Mouse (Mus musculus) midbrain, embryonic 15.5 days (tissue): Measurements from ENCODE around the gene Dglucy. TPM values are rescaled to one million over a fixed set of nuclear protein-coding genes. Genes with fewer than 3 reads are reported as not detected.
A peak's percentile ranks its signal among the peaks of the same experiment; 100 is the strongest.

Source experiments
- ATAC-seq: fragments of 200-750 bp; cut with Nextera tagmentation; replicated peaks from 2 replicates; pipeline ENCODE4 v1.8.0; 2017; ENCODE audit warnings: moderate TSS enrichment
- H3K27ac ChIP-seq: fragments of 300-500 bp; sonication (generic); 2 replicates; pipeline ENCODE4 v1.5.1; 2015; ENCODE audit warnings: mild to moderate bottlenecking, inconsistent platforms
- H3K27me3 ChIP-seq: fragments of 300-500 bp; sonication (generic); replicated peaks from 2 replicates; pipeline ENCODE4 v1.6.1; 2015; ENCODE audit warnings: inconsistent platforms
- H3K36me3 ChIP-seq: fragments of 300-500 bp; sonication (generic); replicated peaks from 2 replicates; pipeline ENCODE4 v1.6.1; 2015; ENCODE audit warnings: inconsistent platforms
- H3K4me1 ChIP-seq: fragments of 300-500 bp; sonication (generic); 2 replicates; pipeline ENCODE4 v1.6.1; 2015; ENCODE audit warnings: inconsistent platforms
- H3K4me2 ChIP-seq: fragments of 300-500 bp; sonication (generic); 2 replicates; pipeline ENCODE4 v1.6.1; 2015; ENCODE audit warnings: inconsistent platforms, mild to moderate bottlenecking, moderate library complexity
- H3K4me3 ChIP-seq: fragments of 300-500 bp; sonication (generic); 2 replicates; pipeline ENCODE4 v1.5.1; 2015; ENCODE audit warnings: mild to moderate bottlenecking, inconsistent platforms
- H3K9ac ChIP-seq: fragments of 300-500 bp; sonication (generic); 2 replicates; pipeline ENCODE4 v1.6.1; 2015; ENCODE audit warnings: mild to moderate bottlenecking, inconsistent platforms
- H3K9me3 ChIP-seq: fragments of 300-500 bp; sonication (generic); 2 replicates; pipeline ENCODE4 v1.6.1; 2016; ENCODE audit warnings: inconsistent platforms
- WGBS: fragments of 180-500 bp; shearing (Covaris S2); methylation state at CpG from one replicate; pipeline ENCODE4 v1.1.7; 2015; ENCODE audit warnings: mixed read lengths; 5-methylcytosine and 5-hydroxymethylcytosine counted together
- polyA plus RNA-seq: library from polyadenylated mRNA; unstranded; fragments of >200 nt; fragmentation: Nextera tagmentation; extraction: Ambion mirVana; gene quantifications from 2 replicates; pipeline ENCODE4 v1.2.1, GENCODE M21; 2015

Gene Dglucy
- polyA plus RNA-seq, 1 experiment from 2014 or later = 2.9 TPM

DNA sequence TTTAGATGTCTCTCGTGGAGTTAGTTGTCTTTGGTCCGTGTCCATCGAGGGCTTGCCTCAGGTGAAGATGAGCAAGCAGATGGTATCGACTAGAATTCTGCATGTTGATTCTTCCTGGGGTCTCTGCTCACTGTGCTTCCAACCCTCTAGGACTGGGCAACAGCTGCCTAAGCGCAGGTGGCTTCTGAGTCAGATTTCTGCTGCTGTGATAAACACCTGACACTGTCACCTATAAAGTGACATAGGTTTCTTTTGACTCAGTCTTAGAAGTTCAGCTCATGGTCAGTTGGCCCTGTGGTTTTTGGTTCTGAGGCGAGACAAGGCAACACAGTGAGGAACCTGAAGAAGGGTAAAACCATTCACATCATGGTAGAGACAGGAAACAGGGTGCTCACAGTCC lies 9.0 kb upstream of the Dglucy start:
- Histone ChIP-seq H3K4me1 (peaks cover 3% of the 10 kb centered on the region; the same call in 1 of the 2 replicates), H3K9ac (no peak overlapping the region), H3K27ac (no peak overlapping the region), H3K27me3 (no peaks in the 10 kb centered on the region), H3K36me3 (no peaks in the 10 kb centered on the region), H3K4me2 (no peak overlapping the region), H3K9me3 (no peaks in the 10 kb centered on the region), H3K4me3 (no peak overlapping the region)
- no peak for ATAC-seq
- WGBS = 93% methylated on average over 6 of the region's 6 CpGs

DNA sequence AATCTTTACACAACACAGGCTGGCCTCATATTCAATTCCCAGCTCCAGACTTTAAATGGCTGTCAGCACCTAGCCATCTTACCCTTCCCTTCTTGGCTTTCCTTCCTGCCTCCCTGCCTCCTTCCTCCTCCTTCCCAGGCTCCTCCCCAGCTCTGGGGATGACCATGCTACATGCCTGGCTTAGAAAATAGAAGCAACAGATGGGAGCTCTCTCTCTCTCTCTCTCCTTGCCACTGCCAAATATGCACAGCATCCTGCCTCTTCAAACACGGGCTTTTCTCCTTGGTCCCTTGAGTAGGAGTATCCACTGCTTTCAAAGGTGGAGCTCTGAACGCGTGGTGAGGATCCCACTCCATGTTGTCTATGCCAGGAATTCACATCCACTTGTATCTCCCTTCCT lies 8.1 kb upstream of the Dglucy start:
- Histone ChIP-seq H3K9me3 (no peaks in the 10 kb centered on the region), H3K27ac (no peak overlapping the region), H3K4me1 (peaks cover 3% of the 10 kb centered on the region; the same call in 1 of the 2 replicates), H3K27me3 (no peaks in the 10 kb centered on the region), H3K4me3 (no peak overlapping the region), H3K9ac (no peak overlapping the region), H3K36me3 (no peaks in the 10 kb centered on the region), H3K4me2 (no peak overlapping the region)
- 82% methylated on average over 3 of the region's 3 CpGs for WGBS
- ATAC-seq = no peak

DNA sequence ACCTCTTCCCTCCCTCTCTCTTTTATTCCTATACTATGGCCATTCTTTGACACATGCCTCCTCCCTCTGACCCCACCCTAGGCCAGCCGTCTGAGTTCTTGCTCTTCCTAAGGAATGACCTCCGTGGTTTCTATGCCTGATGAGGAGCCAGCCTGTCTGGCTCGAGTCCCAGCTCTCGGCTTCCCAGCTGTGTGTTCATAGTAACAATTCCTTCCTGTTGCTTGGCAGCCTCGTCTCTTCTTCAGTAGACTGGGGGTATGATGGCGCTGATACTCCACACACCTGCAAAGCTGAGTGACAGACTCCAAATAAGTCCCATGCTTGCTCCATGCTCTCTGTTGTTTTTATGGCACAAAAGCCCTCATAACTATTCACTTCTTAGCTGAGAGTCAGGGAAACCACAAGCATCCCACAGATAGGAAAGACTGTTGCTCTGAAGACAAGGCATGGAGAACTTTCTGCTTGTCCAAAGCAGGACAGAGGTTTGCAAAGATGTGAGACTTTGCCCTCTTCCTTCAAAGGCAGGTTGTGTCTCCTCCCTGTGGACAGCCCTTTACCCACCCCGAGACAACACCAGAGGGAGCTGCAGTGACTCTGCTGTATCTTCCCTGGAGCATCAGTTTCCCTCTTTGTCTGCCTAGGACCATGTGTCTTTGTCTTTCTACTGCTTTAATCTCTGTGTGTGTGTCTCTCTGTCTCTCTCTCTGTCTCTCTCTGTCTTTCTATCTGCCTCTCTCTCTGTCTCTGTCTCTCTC lies 6.5 kb upstream of the Dglucy start:
- Histone ChIP-seq H3K4me3 (no peak overlapping the region), H3K4me2 (no peak overlapping the region), H3K9me3 (no peaks in the 10 kb centered on the region), H3K4me1 (peaks cover 3% of the 10 kb centered on the region; the same call in 1 of the 2 replicates), H3K27me3 (no peaks in the 10 kb centered on the region), H3K36me3 (no peaks in the 10 kb centered on the region), H3K9ac (no peak overlapping the region), H3K27ac (no peak overlapping the region)
- ATAC-seq = no peak
- WGBS = 41% methylated on average over 7 of the region's 7 CpGs

DNA sequence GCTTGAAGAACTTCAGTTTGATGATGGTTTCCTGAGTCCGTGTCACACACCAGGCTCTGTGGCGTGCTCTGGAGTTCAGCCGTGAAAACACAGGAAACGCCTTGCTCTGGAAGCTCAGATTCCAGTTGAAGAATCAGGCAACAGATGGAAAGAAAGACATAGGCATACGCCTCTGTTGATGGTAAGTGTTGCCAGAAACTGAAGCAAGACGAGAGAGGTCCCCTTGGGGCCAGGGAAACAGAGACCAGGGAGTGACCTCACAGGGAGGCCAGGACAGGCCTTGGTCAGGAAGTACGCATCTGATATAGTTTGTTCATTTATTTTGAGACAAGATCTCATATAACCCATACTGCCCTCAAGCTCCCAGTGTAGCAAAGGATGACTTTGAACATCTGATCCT lies 4.1 kb upstream of the Dglucy start:
- no peak overlapping the region for H3K9ac ChIP-seq
- no peak for ATAC-seq
- H3K9me3 ChIP-seq = no peaks in the 10 kb centered on the region
- WGBS = 90% methylated on average over 7 of the region's 7 CpGs
- H3K4me1 ChIP-seq = peaks cover 18% of the 10 kb centered on the region; the same call in 1 of the 2 replicates
- H3K4me3 ChIP-seq = no peak overlapping the region
- H3K4me2 ChIP-seq = no peak overlapping the region
- H3K36me3 ChIP-seq = no peaks in the 10 kb centered on the region
- no peak overlapping the region for H3K27ac ChIP-seq
- H3K27me3 ChIP-seq = no peaks in the 10 kb centered on the region

DNA sequence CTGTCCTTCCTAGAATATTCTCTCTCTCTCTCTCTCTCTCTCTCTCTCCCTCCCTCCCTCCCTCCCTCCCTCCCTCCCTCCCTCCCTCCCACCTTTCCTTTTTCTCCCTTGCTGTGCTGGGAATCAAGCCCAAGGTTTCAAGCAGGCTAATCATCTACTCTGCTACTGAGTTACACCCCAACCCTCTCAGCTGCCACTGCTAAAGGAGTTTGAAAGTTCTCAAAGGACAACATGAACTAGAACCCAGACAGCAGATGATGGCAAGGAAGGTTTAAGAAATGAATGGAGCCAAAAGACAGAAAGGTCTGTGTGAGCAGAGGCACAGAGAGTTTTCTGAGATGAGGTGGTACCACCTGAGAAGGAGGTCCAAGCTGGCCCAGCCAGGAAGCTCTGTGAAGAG lies 3.6 kb upstream of the Dglucy start:
- Histone ChIP-seq H3K27me3 (no peaks in the 10 kb centered on the region), H3K4me2 (no peak overlapping the region), H3K36me3 (no peaks in the 10 kb centered on the region), H3K9ac (no peak overlapping the region), H3K4me3 (no peak overlapping the region), H3K4me1 (peaks cover 18% of the 10 kb centered on the region; the same call in 1 of the 2 replicates), H3K9me3 (no peaks in the 10 kb centered on the region), H3K27ac (no peak overlapping the region)
- ATAC-seq = no peak

DNA sequence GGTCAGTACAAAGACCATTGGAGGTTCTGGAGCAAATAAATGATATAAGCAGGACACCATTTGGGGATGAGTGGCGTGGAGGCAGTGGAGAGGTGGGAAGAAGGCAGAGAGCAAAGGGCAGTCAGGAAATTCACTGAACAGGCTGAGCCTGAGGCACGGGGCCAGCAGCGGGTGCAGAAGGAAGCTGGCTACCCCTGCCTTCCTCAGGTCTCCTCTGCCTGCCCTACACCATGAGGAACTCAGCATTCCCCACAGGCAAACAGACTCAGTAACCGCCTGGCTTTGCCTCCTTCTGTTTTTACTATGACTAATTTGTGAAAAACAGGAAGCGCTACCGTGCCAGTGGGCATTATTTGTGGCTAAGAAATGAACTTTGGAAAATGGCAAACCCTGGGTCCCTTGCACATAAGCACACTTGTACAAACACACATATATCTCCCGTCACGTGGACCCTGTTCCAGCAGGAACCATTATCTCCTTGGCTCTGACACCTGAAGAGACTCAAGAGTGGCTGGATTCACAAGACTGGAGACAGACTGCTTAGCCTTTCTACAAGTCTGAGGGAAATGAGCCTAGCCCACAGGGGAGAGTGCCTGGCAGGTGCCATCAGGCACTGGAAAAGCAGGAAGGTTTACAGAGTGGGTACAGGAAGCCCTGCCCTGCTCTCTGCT lies 2.8 kb upstream of the Dglucy start:
- Histone ChIP-seq H3K4me2 (no peak overlapping the region), H3K9me3 (no peaks in the 10 kb centered on the region), H3K27ac (no peak overlapping the region), H3K4me3 (no peak overlapping the region), H3K36me3 (no peaks in the 10 kb centered on the region), H3K9ac (no peak overlapping the region), H3K27me3 (no peaks in the 10 kb centered on the region), H3K4me1 (peaks cover 18% of the 10 kb centered on the region; the same call in 1 of the 2 replicates)
- ATAC-seq = no peak
- WGBS = 82% methylated on average over 8 of the region's 8 CpGs

DNA sequence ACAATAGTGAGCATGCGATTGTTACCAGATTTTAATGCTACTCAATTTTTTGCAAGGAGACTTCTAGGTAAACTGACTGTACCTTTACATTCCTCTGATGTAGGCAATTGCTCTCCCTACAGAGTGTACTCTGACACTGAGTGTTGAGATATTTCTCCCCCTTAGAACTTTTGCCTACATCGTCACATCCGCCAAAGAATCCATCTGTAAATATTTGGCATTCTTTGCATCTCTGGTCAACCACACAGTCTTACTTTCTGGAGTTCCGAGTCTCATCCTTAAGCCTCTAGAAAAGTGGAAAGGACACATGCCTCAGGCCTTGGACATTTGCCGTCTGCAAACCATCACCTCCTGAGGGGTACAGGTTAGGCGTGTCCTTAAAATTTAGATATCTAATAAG lies 1.9 kb upstream of the Dglucy start:
- no peaks in the 10 kb centered on the region for H3K9me3 ChIP-seq
- no peak overlapping the region for H3K27ac ChIP-seq
- no peaks in the 10 kb centered on the region for H3K36me3 ChIP-seq
- H3K4me1 ChIP-seq = peaks cover 18% of the 10 kb centered on the region; the same call in 1 of the 2 replicates
- no peak overlapping the region for H3K9ac ChIP-seq
- no peaks in the 10 kb centered on the region for H3K27me3 ChIP-seq
- no peak overlapping the region for H3K4me2 ChIP-seq
- 91% methylated on average over 6 of the region's 6 CpGs for WGBS
- no peak overlapping the region for H3K4me3 ChIP-seq
- ATAC-seq = no peak

DNA sequence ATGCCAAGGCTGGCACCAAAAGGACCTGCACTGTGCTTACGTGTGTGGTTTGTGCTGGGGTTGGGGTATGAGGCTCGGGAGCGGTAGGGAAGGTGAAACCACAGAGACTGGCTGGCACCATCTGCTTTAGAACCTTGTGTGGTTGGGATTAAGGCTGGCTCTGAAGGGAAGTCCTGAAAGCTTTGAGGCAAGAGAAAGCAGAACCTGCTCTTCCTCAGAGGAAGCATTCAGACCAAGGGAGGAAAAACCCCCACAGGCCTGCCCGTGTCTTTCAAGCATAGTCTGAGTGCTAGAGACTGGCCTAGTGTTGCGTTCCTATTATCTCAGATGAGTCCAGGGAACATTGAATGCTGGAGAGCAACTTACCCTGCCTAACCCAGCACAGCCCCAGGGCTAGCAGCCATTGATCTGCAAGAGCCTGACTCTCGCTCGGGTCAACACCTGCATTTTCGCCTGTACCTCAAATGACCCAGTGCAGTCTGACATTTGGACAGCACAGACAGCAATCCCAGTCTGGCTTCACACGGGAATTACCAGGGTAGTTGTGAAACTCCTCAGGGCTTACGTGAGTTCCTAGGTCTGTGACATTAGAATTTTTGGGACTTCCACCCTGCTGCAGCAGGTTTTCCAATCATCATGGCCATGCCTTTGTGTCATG lies 452 bp upstream of the Dglucy start:
- H3K9me3 ChIP-seq = no peaks in the 10 kb centered on the region
- H3K9ac ChIP-seq = no peak overlapping the region
- H3K4me2 ChIP-seq = peak overlapping the region; percentile 34; the same call in 1 of the 2 replicates
- no peak overlapping the region for H3K4me3 ChIP-seq
- H3K27ac ChIP-seq = peak overlapping the region; percentile 76
- H3K4me1 ChIP-seq = peaks cover 15% of the 10 kb centered on the region; the same call in 1 of the 2 replicates
- no peaks in the 10 kb centered on the region for H3K36me3 ChIP-seq
- peak; percentile 4; the same call in 1 of the 2 replicates for ATAC-seq
- H3K27me3 ChIP-seq = no peaks in the 10 kb centered on the region
- 82% methylated on average over 10 of the region's 10 CpGs for WGBS

DNA sequence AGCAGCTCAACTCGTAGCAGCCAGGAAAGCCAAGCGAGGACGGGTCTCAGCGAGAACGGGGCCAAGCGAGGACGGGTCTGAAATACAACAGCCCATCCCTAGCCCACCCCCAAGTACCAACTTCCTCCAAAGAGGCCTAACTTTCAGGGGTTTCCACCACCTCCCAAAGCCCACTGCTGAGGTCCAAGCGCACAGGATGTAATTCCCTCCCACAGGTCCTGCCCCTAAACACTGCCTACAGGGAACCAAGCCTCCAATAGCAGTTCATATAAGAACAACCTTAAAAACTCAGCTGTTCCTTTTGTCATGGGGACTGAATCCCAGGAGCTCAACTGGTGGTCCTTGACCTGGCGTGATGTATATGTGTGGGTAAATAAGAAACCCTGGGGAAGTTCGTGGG lies 1.6 kb downstream of the Dglucy start:
- 94% methylated on average over 10 of the region's 10 CpGs for WGBS
- no peak overlapping the region for H3K9ac ChIP-seq
- no peak overlapping the region for H3K4me3 ChIP-seq
- no peak overlapping the region for H3K4me2 ChIP-seq
- H3K27ac ChIP-seq = no peak overlapping the region
- no peak for ATAC-seq
- H3K36me3 ChIP-seq = no peaks in the 10 kb centered on the region
- H3K27me3 ChIP-seq = no peaks in the 10 kb centered on the region
- peaks cover 15% of the 10 kb centered on the region; the same call in 1 of the 2 replicates for H3K4me1 ChIP-seq
- H3K9me3 ChIP-seq = no peaks in the 10 kb centered on the region

DNA sequence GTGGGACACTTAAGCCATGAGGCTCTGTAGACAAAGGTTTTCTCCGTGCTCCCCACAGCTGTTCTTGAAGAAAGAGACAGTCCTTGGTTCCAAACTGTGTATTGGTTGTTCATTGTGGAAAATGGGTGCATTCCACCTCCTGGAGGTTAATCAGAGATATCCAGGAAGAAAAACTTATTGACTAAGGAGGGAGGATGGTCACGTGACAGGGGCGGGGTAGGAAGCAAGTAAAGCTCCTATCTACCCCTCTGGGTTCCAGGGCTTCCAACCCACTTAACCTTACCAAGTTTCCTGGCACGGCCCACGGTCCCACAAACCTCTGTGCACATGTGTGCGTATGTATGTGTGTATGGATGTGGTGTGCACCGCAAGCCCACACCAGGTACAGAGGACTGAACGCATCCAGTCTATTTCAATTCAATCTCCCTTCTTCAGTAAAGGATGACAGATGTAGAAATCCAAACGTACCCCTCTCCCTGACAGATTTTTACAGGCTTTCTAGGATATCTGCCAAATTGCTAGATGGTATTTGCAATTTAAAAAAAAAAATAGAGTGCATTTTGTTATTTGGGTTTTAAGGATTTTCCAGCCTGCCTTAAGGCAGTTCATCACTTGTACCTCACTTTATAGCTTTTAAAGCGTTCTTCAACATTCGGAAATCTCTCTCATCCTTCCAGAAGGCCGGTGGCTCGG lies 2.7 kb downstream of the Dglucy start:
- Histone ChIP-seq H3K36me3 (no peaks in the 10 kb centered on the region), H3K4me2 (no peak overlapping the region), H3K4me1 (peaks cover 15% of the 10 kb centered on the region; the same call in 1 of the 2 replicates), H3K9ac (no peak overlapping the region), H3K27me3 (no peaks in the 10 kb centered on the region), H3K27ac (no peak overlapping the region), H3K4me3 (no peak overlapping the region), H3K9me3 (no peaks in the 10 kb centered on the region)
- no peak for ATAC-seq
- 92% methylated on average over 13 of the region's 13 CpGs for WGBS

DNA sequence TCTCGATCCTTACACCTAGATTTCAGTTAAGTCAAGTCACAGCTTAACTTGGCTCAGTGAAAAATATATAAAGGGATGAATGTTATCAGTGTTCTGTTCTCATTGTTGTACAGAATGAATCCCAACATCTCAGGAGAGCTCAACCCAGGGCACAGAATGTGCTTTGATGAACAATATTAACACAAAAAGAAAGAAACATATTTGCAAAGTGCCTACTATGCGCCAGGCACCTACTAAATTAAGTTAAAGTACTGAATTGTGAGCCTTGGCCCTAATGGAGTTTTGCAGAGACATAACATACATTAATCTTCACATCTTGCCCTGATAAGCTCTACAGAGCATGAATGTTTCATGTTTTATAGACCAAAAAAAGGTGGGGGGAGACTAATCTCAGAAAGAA lies 5.3 kb downstream of the Dglucy start:
- no peak for ATAC-seq
- H3K9ac ChIP-seq = no peak overlapping the region

DNA sequence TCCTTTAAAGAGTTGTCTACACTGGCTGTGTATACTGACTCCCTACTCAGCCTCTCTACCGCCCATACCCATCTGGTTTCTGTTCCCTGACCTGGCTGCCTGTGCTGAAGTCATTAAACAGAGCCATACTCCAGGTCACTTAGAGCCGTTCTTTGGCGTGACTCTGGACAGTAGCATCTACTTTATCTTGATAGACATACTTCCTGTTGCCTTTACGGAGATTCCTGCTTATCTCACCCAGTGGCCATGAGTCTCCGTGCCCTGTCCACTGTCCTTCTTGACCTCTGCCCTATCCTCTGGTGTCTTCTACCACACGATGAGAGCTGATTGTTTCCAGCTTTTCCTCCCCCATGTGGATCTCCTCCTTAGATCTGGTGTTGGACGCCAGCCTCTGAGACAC lies 6.5 kb downstream of the Dglucy start:
- no peak overlapping the region for H3K9ac ChIP-seq
- H3K4me2 ChIP-seq = no peak overlapping the region
- no peak for ATAC-seq
- no peaks in the 10 kb centered on the region for H3K4me1 ChIP-seq
- H3K27ac ChIP-seq = no peak overlapping the region
- no peaks in the 10 kb centered on the region for H3K36me3 ChIP-seq
- 83% methylated on average over 7 of the region's 7 CpGs for WGBS
- no peaks in the 10 kb centered on the region for H3K27me3 ChIP-seq
- H3K4me3 ChIP-seq = no peak overlapping the region
- H3K9me3 ChIP-seq = no peaks in the 10 kb centered on the region

More for the DNA sequence above, 5.3 kb downstream of the Dglucy start:
- no peaks in the 10 kb centered on the region for H3K9me3 ChIP-seq
- H3K4me3 ChIP-seq = no peak overlapping the region
- H3K4me2 ChIP-seq = no peak overlapping the region
- no peaks in the 10 kb centered on the region for H3K36me3 ChIP-seq
- WGBS = 78% methylated on average over 2 of the region's 2 CpGs
- H3K27ac ChIP-seq = no peak overlapping the region
- no peaks in the 10 kb centered on the region for H3K27me3 ChIP-seq
- H3K4me1 ChIP-seq = peaks cover 4% of the 10 kb centered on the region; the same call in 1 of the 2 replicates
